Mouse (Mus musculus): ENCODE measurements at regions not wholly inside any gene's neighbourhood (a gene's known extent, or its start where the extent isn't known, plus 50 kb on each side); places are given as distances from the start of the nearest gene placed in this dataset.
A peak's percentile ranks its signal among the peaks of the same experiment; 100 is the strongest.

DNA sequence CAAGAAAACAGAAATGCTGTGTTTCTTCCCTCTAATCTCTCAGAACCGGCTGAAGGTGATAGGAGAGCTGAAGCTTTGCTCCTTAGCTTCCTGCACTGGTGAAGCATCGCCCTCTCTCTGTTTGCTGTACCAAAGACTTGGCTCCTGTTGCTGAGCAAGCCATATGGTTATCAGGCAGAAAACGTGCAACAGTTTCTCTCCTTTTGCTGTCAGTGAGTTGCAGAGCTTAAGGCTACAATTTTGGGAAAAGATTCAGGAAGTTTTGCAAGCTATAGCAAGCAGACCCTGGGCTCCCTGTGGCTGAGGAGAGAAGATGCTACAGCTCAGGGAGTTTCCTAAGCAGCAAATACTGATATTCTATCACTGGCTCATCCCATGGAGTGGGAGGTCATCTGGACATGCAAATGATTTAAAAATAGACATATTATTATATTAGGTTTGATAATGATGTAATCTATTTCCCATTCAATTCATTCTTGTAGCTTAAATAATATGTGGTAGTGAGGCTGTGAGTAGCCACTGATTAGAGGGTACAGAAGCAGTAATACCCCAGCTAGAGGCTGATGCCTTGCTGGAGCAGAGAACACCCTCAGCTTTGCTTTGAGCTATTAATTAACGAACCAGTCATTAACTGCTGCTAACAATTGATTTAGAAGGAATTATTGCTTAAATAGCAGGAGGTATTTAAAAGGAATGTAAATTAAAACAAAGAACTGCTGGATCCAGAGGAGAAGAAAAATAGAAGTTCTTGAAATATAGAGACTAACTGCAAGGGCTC lies 240.1 kb upstream of the Emcn start:
- peak; percentile 57 to 76 for DNase-seq (ENCODE audit: low spot score in 2 of 2)

DNA sequence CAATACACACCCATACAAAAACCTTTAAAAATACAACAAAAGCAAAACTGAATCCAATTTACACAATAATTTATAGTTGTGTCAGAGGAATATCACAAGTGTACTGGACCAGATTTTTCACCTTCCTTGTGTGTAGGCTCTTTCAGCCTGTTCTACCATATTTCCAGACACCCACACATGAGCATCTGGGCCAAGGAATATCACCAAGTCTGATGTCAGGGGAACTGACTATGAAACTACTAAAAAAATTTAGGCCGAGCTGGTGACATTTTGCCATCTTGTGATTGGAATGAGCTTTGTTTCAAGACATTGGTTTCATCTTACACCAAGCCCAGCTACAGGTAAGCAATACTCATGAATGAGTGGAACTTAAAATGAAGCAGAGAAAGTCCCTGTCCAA lies 234.9 kb upstream of the Emcn start:
- peak; percentile 59 to 88 for DNase-seq (ENCODE audit: low spot score in 2 of 2)

DNA sequence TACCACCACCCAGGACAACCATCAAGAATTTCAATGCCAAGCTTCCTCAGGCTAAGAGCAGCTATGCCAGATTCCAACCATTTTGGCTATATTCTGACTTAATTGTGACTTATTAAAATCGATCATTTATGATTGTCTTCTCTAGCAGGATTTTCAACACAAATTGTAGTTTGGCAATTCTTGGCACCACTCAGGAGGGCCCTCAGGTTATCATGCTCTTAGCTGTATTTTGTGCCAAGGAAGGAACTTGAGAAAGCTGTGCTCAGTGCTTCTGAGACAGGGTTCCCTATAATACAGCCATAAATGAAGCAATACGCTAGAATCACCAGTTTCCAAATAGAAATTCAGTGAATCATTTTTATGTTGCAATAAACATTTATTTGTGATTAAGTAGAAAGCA lies 232.7 kb upstream of the Emcn start:
- DNase-seq (ENCODE audit: low spot score in 2 of 2): no peak

DNA sequence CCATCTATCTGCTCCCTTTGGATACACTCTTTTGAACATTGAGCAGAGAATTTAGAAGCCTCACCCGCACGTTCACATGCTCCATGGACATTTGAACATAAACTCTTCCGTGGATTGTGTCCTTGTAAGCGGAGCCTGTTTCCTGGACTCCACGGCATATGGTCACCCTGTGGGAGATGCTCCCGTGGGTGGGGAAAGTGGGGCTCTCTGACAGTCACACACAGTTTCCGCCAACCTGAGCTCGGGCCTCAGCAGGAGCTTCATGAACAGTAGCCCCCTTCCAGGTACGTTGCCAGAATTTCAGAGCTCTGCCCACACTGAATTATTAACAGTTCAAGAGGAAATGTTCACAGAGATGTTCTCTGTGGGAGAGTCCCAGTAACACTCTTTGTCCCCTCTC lies 231.1 kb upstream of the Emcn start:
- peak in 1 of 2 experiments; percentile 38 for DNase-seq (ENCODE audit: low spot score in 2 of 2)

DNA sequence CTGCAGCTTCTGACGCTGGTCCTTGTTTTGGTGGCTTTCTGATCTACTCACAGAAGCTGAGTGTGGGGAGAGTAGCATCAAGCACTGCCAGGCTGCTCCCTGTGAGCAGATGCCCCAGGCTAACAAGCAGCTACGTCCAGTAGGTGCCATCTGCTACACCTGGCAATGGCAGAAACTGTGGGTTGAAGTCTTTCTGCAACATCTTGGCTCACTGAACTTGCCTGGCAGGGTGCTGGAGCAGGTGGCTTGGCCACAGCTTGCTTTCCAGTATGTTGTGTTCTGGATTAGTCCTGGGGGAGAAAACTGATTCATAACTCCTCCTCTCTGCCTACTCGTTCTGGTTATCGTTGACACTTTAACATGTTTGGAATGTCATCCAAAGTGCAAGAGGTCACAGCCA lies 230.4 kb upstream of the Emcn start:
- DNase-seq (ENCODE audit: low spot score in 2 of 2): peak; percentile 87 to 90

DNA sequence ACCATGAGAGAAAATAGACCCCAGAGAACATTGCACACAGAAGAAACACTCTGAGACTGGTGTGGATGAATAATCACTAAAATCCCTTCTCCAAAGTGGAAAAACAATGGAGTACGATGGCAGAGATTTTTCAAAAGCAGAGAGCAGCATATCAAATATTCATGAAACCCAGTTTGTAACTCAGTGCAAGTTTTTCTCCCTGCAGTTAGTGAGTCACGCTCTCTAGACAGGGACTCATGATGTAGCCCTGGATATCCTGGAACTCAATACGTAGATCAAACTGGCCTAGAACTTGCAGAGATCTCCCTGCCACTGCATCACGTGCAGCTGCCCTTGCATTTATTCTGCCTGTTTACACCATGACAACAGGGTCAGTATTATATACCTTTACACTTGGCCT lies 210.9 kb upstream of the Emcn start:
- no peak for DNase-seq (ENCODE audit: low spot score in 2 of 2)

DNA sequence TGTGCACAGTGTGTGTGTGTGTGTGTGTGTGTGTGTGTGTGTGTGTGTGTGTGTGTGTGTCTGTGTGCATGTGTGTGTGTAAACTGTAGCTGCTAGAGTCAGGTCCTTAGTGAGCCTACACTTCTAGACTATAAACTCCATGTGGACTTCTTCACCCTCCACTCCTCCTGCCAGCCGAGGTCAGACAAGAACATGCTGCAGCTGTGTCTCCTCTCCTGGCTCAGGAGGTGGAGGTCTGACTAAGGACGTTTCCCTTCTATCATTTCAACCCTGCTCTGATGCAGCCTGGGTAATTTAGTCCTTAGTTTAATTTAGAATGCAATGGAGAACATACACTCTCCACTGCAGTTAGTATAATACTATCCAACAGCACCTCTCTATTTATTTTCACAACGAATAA lies 198.8 kb upstream of the Emcn start:
- no peak for DNase-seq (ENCODE audit: low spot score in 2 of 2)

DNA sequence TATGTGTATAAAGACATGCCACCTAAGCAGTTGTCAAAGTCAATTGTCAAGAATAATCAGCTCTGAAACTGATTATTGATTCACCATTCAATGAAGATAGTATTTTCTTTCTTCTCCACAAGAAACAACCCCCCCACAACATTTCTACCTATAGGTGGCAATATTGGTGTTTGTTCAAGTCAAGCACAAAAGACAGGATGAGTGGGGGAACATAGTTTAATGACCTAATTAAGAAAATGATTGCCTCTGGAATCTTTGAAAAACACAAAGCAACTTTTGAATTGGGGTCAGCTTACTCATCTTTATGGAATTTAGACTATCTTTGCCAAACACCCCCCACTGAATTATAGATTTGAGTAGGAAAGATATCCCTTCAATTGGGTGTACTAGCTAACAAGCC lies 194.8 kb upstream of the Emcn start:
- no peak for DNase-seq (ENCODE audit: low spot score in 2 of 2)

DNA sequence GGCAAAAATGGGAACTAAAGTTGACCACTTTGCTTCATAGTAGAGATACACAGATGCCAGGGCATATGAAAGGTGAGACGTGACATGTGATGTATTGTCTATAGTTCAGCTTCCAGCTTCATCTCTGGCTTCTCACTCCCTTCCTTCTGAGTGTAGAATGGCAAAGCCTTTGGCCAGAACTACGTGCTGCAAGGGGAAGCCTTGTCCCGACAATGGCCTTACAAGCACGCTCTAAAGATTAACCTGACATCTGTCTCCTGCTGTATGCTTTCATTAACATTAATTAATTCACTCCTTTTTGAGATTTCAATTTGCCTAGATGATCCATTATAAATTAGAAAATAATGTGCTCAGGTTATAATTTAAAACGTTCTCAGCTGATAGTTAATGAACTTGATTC lies 193.5 kb upstream of the Emcn start:
- DNase-seq (ENCODE audit: low spot score in 2 of 2): no peak

DNA sequence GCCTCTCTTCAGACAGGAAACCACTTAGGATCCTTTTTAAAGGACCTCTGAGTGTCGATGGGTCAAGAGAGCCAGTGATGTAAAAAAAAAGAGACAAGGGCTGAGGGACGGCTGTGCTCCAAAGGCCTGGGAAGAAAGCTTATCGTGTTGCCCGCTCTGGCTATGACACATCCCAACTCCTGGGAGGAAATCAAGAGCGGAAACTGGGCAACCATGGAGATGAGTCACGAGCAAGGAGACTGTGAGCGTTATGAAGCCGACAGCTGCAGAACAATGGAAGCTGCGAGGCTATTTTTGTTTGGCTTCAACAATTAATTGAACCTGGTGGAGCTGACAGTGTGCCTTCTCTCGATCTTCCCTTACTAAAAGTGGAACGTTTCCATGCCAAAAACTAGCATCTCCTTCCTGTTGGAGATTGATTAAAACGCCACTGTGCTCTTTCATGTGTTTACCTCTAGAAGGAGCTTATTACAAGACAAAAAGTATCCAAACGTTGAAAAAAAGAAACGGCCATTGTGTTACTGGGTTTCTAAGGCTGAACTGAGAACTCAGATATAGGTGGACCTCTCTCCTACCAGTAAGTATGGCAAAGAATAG lies 190.4 kb upstream of the Emcn start:
- peak; percentile 48 to 53 for DNase-seq (ENCODE audit: low spot score in 2 of 2)

DNA sequence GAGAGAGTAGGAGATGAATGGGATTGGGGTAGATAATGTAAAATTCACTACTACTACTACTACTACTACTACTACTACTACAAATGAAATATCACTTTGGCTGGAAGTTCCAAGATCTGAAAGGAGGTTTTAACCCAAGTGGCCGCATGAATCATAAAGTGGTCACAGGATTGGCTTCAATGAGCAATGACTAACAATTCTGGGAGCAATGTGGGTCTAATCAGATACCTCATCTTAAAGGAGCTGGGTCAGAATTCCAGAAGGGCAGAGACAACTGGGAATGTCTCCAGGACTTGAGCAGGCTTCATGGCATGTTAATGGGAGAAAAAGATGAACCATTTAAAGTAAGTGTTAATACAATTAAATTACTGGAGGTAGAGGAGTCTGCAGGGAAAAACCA lies 189.4 kb upstream of the Emcn start:
- no peak for DNase-seq (ENCODE audit: low spot score in 2 of 2)

DNA sequence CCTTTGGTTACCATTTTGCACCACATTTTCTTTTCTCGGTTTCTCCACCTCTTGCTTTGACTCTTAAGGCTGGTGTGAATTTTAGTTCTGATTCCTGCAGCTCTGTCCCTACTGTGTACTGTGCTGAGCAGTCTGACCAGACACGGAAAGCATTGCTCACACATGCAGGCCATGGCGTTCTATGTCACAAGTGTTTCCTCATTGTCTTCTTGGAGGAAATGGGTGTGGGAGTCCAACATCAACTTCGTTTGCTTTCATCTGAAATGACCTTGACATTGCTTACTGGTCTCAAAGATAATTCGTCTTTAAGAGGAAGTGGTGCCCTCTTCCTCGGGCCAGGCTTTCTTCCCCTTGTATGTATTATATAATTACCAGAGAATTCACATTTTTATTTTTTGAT lies 187.6 kb upstream of the Emcn start:
- no peak for DNase-seq (ENCODE audit: low spot score in 2 of 2)

DNA sequence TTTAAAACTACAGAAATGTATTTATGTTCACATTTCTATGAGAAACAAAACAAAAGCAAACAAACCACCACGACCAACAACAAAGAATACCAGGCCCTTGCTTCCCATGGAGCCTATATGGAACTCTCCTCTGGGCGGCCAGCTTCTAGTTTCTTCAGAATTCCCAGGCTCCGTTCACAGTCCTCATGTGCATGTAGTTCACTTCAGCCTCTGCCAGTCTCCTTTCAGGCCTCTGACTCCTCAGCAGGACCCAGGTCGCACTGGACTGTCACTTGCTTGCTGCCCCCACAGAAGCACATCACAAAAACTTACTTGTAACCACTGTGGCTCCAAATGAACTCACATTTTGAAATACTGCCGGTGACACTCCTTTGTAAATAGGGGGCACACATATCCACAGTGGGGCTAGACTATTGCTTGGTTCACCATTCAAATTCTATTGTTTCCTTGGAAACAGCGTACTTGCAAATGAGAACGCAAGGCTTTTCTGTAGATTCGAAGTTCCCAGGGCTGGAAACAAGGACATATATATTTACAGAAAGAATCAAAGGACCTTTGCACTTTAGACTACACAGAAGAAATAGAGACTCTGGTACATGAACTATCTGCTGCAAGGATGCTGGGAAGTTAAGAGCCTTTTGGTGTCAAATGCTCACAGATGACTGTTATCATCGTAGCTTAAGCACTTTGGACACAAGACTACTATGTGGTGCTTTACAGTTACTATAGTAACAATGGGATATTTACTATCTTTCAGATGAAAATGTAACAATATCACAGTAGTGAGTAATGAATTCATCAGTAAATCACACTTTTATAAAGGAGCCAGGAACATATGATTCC lies 186.4 kb upstream of the Emcn start:
- DNase-seq (ENCODE audit: low spot score in 2 of 2): no peak

DNA sequence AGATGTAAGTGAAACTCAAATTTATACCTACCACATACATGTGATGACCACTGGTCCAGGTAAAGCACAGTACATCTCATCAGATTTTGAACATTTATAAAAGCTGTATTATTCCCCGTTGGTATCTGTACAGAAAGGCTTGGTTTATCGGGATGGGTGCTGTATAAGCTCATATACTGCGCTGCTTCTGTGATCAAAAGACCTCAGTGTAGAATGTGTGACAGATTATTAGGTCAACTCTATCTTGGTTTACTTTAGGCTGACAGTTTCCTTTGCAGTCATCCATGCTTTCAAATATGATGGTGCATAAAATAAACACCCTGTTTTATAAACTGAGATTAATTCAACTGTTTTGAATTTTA lies 185.8 kb upstream of the Emcn start:
- DNase-seq (ENCODE audit: low spot score in 2 of 2): no peak

DNA sequence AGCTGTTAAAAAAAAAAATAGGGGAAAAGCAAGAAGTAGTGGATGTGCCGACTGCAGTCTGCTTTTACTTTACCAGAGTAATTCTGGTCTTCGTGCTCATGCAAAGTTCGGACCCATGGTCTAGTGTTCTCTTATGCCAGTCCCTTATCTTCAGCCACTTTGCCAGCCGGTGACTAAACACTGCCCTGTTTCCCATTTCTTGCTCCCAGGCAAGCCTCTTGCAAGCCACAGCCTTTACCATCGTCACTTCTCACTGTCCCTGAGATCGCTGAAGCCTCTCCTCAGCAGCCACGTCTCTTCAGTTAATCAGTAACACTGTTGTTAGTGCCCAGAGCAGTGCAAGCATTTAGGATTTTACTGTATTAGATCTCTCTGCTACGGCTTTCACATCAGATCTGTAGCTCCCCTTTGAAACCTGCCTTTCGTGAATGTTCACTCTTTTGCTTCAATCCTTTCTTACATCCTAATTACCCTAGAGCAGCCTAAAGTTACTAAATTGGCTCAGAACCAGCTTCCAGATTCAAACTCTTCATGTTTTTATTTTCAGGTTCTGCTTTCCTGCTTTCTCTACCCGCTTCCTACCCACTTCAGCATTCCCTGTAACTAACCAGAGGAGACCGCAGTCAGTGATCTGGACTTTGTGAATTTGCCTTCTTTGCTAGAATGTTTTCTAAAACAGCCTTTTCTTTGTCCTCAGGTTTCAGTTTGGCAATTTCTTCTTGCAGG lies 184.5 kb upstream of the Emcn start:
- no peak for DNase-seq (ENCODE audit: low spot score in 2 of 2)

DNA sequence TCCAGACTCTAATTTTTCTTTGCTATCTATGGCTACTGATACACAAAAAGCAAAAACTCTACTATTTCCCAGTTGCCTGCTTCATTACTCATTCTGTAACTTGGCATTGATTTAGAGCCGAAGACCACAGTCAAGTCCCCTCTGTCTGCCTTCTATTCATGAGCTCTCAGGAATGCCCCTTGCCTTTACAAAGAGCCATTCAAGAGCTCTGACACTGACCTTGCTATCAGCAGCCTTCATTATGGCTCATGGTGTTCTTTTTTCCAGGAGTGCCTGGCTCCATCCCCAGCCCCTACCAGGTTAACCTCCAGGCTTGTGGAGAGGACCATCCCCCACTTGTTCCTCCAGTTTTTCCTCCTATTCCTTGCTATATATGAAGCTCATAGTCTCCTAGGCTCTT lies 151.8 kb upstream of the Emcn start:
- DNase-seq (ENCODE audit: low spot score in 2 of 2): no peak

DNA sequence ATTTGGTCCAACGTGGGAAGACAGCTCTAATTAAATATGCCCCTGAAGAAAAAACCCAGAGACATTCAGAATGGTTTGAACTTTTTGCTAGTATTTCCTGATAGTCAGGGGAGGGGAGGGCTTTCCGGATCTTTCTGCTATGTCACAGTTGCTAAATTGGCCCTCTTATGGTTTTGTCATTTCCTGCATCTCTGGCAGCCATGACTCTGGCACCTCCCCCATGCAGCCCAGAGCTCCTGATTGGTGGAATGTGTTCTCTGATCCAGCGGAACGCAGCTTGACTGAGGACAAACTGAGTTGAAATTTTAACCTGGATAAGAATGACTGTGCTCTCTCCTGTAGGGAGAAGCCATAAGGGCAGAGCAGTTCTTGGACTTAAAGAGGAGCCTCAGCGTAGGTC lies 150.4 kb upstream of the Emcn start:
- no peak for DNase-seq (ENCODE audit: low spot score in 2 of 2)

DNA sequence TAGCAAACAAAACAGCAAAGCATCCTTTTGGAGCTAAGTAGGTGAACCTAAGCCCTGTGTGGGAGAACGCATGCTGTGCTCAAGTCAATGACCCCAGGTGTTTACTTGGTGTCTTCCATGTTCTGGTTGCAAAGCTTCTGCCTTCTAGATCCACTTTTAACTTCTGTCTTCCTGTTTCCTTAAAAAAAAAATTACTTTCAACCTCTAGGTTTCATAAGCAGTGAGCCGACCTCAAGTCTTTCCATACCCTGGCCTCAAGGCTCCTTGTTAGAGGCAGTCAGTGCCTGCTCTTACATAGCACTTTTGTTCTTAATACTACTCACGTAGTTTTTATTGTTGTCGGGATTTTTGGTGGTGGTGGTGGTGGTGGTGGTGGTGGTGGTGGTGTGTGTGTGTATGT lies 149.9 kb upstream of the Emcn start:
- DNase-seq (ENCODE audit: low spot score in 2 of 2): no peak

DNA sequence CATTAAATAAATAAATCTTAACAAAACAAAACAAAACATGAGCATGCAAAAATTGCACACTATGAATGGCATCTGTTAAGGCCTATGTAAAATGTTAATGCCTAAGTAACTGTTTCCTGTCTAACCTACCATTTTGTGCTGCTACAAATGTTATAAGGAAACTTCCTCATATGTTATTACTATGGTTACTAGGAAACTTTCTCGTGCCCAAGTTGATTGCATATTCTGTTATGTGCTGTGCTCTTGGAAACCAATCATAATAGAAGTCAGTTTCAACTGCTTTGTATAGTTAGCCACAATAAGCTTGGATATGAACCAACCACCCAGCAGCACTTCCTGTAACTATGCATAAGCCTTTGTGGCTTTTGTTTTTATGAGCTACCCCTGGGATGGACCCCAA lies 147.0 kb upstream of the Emcn start:
- no peak for DNase-seq (ENCODE audit: low spot score in 2 of 2)

DNA sequence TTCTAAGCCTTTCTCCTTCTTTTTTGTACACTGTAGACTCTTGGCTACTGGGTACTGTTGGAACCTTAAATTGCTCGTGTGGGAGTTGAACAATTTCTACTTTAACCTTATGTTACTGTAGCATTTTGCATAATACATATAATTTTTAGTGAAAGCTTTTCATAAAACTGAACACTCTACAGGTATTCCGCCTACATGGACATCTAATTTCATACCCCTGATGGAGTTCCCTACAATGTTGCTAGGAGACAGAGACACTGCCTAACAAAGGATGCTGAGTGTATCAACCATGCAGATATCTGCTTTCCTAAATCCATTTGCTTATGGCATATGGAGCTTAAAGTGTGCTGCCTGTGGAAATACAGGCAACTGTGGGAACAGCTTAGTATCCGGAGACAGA lies 129.2 kb upstream of the Emcn start:
- peak; percentile 35 to 69 for DNase-seq (ENCODE audit: low spot score in 2 of 2)

DNA sequence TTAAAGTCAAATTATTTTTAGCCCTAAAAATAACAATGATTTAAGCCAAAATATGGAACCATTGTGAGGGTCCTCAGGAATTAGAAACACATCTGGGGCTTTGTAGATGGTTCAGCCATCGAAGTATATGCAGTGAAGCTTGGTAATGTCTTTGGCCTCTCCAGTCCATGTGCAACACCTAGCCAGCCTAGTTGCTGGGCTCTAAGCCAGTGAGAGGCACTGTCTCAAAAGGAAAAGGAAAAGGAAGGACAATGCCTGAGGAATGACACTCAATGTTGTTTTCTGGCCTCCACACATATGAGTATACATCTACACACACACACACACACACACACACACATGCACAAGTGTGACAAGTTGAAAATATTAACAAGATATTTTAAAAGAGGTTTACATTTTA lies 124.8 kb upstream of the Emcn start:
- DNase-seq (ENCODE audit: low spot score in 2 of 2): no peak

DNA sequence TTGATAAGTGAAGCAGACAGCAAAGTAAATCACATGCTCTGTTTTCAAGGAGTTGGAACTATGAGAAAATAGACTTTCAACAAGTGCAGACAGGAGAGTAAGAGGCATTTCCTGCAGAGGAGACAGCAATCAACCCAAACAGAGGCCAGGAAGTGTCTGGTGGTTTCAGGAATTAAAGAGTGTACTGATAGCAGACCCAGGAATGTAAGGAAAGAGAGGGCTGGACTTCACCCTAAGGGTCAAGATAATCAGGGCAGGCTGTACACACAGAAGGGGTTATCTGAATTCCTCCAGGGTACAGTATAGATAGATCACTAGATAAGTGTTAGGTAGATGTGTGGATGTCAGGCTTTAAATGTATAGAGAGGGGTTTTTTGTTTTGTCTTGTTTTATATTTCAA lies 123.6 kb upstream of the Emcn start:
- no peak for DNase-seq (ENCODE audit: low spot score in 2 of 2)
